ENCODE assay signal across 8 mouse cellular contexts in genomic region chr1:74389831-74390286, GRCm38 (mm10). TPM values are rescaled to one million over a fixed set of nuclear protein-coding genes. Genes with fewer than 3 reads are reported as not detected.
A peak's percentile ranks its signal among the peaks of the same experiment; 100 is the strongest.
DNase-seq lines count a peak whose midpoint lies in the region; ATAC-seq and TF ChIP-seq lines count a peak whose summit lies in the region.

No protein-coding gene starts in this region.

- WGBS in forebrain, embryonic 11.5 days, result 3% methylated on average over 29 of the region's 29 CpGs
- 5% methylated on average over 29 of the region's 29 CpGs for WGBS in hindbrain, embryonic 16.5 days
- whole genome bisulfite sequencing in liver, postnatal 0 days (ENCODE audit: insufficient replicate concordance), result 5% methylated on average over 29 of the region's 29 CpGs

- H3K4me3 ChIP-seq in forebrain, embryonic 11.5 days (ENCODE audit: low read depth, low read length), result peak overlapping the region; percentile 14; the same call in 1 of the 2 replicates
- peak overlapping the region; percentile 18 for H3K4me3 ChIP-seq in hindbrain, embryonic 16.5 days (ENCODE audit: low read length)
- H3K4me3 ChIP-seq in liver, postnatal 0 days (ENCODE audit: low read depth, low read length), result peak overlapping the region; percentile 30; the same call in 1 of the 2 replicates

- TF ChIP-seq CTCF in liver, postnatal 0 days (IDR thresholded peaks at IDR 0.05; ENCODE audit: low read depth), result no peak

- peaks cover 2% of the 10 kb centered on the region; the same call in 1 of the 2 replicates for H3K27me3 ChIP-seq in forebrain, embryonic 11.5 days (ENCODE audit: control insufficient read depth, insufficient read depth, low read length)
- H3K27me3 ChIP-seq in hindbrain, embryonic 16.5 days (replicated peaks; ENCODE audit: control insufficient read depth, insufficient read depth, low read length), result peaks cover 6% of the 10 kb centered on the region; the same call in 1 of the 2 replicates
- H3K27me3 ChIP-seq in liver, postnatal 0 days (ENCODE audit: insufficient read depth, low read length), result no peaks in the 10 kb centered on the region

- H3K4me2 ChIP-seq in forebrain, embryonic 11.5 days (ENCODE audit: low read depth, low read length, severe bottlenecking), result peak overlapping the region; percentile 40
- peak overlapping the region; percentile 47 for H3K4me2 ChIP-seq in hindbrain, embryonic 16.5 days (ENCODE audit: low read length)
- peak overlapping the region; percentile 93 for H3K4me2 ChIP-seq in liver, postnatal 0 days (ENCODE audit: low read depth, low read length)

- peaks cover 16% of the 10 kb centered on the region for H3K4me1 ChIP-seq in forebrain, embryonic 11.5 days (replicated peaks; ENCODE audit: control insufficient read depth, insufficient read depth, low read length)
- H3K4me1 ChIP-seq in hindbrain, embryonic 16.5 days (ENCODE audit: control insufficient read depth, insufficient read depth, low read depth, low read length), result peaks cover 26% of the 10 kb centered on the region
- peaks cover 46% of the 10 kb centered on the region for H3K4me1 ChIP-seq in liver, postnatal 0 days (ENCODE audit: insufficient read depth)

- TF ChIP-seq EP300 in liver, postnatal 0 days (IDR thresholded peaks at IDR 0.05; ENCODE audit: low read depth), result no peak

- DNase-seq in urinary bladder, postnatal 14 days (ENCODE audit: low spot score), result peak; percentile 47
- DNase-seq in urinary bladder, postnatal 4 days (ENCODE audit: low spot score in 2 of 2), result no peak
- DNase-seq in forebrain, embryonic 11.5 days (ENCODE audit: low spot score), result no peak
- DNase-seq in liver, postnatal 0 days, result peak; percentile 60
- DNase-seq in left cerebral cortex, adult 8-10 months (ENCODE audit: low spot score in 2 of 2), result no peak
- no peak for DNase-seq in cerebellum, postnatal 25 days

- ATAC-seq in forebrain, embryonic 11.5 days (replicated peaks; ENCODE audit: low FRiP score), result no peak
- ATAC-seq in hindbrain, embryonic 16.5 days, result no peak
- ATAC-seq in liver, postnatal 0 days, result no peak
- peak; percentile 36 for ATAC-seq in neutrophil, adult 5-6 weeks (ENCODE audit: extremely low read depth, insufficient number of reproducible peaks, low FRiP score, poor library complexity, severe bottlenecking)

- peak overlapping the region; percentile 29 for H3K9ac ChIP-seq in forebrain, embryonic 11.5 days (ENCODE audit: low read length)
- H3K9ac ChIP-seq in hindbrain, embryonic 16.5 days (ENCODE audit: low read depth, low read length), result peak overlapping the region; percentile 0; the same call in 1 of the 2 replicates
- H3K9ac ChIP-seq in liver, postnatal 0 days (replicated peaks), result peak overlapping the region; percentile 50

- no peaks in the 10 kb centered on the region for H3K9me3 ChIP-seq in forebrain, embryonic 11.5 days (ENCODE audit: control insufficient read depth, low read length)
- H3K9me3 ChIP-seq in hindbrain, embryonic 16.5 days (ENCODE audit: control insufficient read depth, low read length), result no peaks in the 10 kb centered on the region
- H3K9me3 ChIP-seq in liver, postnatal 0 days (ENCODE audit: low read length), result no peaks in the 10 kb centered on the region

- peaks cover 7% of the 10 kb centered on the region for H3K36me3 ChIP-seq in forebrain, embryonic 11.5 days (ENCODE audit: control insufficient read depth, insufficient read depth, low read length)
- H3K36me3 ChIP-seq in hindbrain, embryonic 16.5 days (ENCODE audit: control insufficient read depth, insufficient read depth, low read length), result peaks cover 3% of the 10 kb centered on the region; the same call in 1 of the 2 replicates
- peaks cover 16% of the 10 kb centered on the region for H3K36me3 ChIP-seq in liver, postnatal 0 days (replicated peaks; ENCODE audit: insufficient read depth, low read length)

- no peak overlapping the region for H3K27ac ChIP-seq in forebrain, embryonic 11.5 days (ENCODE audit: low read depth, low read length)
- no peak overlapping the region for H3K27ac ChIP-seq in hindbrain, embryonic 16.5 days (ENCODE audit: low read depth, low read length)
- H3K27ac ChIP-seq in liver, postnatal 0 days (ENCODE audit: low read depth), result peak overlapping the region; percentile 100

RNA-seq across cellular contexts. Expression of gene Ctdsp1, which starts 1.4 kb away (rescaled TPM):
- 45.7 and 46.9 TPM in 2 replicates for polyA plus RNA-seq in forebrain, embryonic 11.5 days (2014; fragmentation: Nextera tagmentation; extraction: Ambion mirVana)
- polyA plus RNA-seq in hindbrain, embryonic 16.5 days (2015; fragmentation: Nextera tagmentation; extraction: Ambion mirVana), result 19.0 and 20.0 TPM in 2 replicates
- 40.0 and 40.4 TPM in 2 replicates for polyA plus RNA-seq in liver, postnatal 0 days (2015; fragmentation: Nextera tagmentation; extraction: Ambion mirVana)
- total RNA-seq in neutrophil, adult 5-6 weeks (2017), result 66.9 and 67.8 TPM in 2 replicates
- total RNA-seq in left cerebral cortex, adult 8-10 months (2022), result 10 to 100 TPM; 27.2 to 33.7 (median 29.5) TPM

RNA-seq across cellular contexts. Expression of gene Slc11a1, which starts 14.9 kb away (rescaled TPM):
- 1.0 and 1.9 TPM in 2 replicates for polyA plus RNA-seq in forebrain, embryonic 11.5 days (2014; fragmentation: Nextera tagmentation; extraction: Ambion mirVana)
- polyA plus RNA-seq in hindbrain, embryonic 16.5 days (2015; fragmentation: Nextera tagmentation; extraction: Ambion mirVana), result 2.6 and 3.3 TPM in 2 replicates
- 12.8 and 15.1 TPM in 2 replicates for polyA plus RNA-seq in liver, postnatal 0 days (2015; fragmentation: Nextera tagmentation; extraction: Ambion mirVana)
- total RNA-seq in neutrophil, adult 5-6 weeks (2017), result 148 and 164 TPM in 2 replicates
- 10 to 100 TPM in 2 of 4 experiments, 1 to 10 TPM in 2; 3.8 to 35.1 (median 15.5) TPM for total RNA-seq in left cerebral cortex, adult 8-10 months (2022)

RNA-seq across cellular contexts. Expression of gene Vil1, which starts 19.3 kb away (rescaled TPM):
- polyA plus RNA-seq in forebrain, embryonic 11.5 days (2014; fragmentation: Nextera tagmentation; extraction: Ambion mirVana), result 0.13 and 0.21 TPM in 2 replicates
- polyA plus RNA-seq in hindbrain, embryonic 16.5 days (2015; fragmentation: Nextera tagmentation; extraction: Ambion mirVana), result 0.19 and 0.22 TPM in 2 replicates
- polyA plus RNA-seq in liver, postnatal 0 days (2015; fragmentation: Nextera tagmentation; extraction: Ambion mirVana), result 0.13 and 0.19 TPM in 2 replicates
- total RNA-seq in neutrophil, adult 5-6 weeks (2017), result not detected in 2 replicates
- total RNA-seq in left cerebral cortex, adult 8-10 months (2022), result under 1 TPM; 0.57 to 0.74 (median 0.64) TPM

RNA-seq across cellular contexts. Expression of gene Catip, which starts 28.0 kb away (rescaled TPM):
- polyA plus RNA-seq in forebrain, embryonic 11.5 days (2014; fragmentation: Nextera tagmentation; extraction: Ambion mirVana), result 0.52 TPM in 1 of 2 replicates, not detected in the other
- 2.2 and 2.8 TPM in 2 replicates for polyA plus RNA-seq in hindbrain, embryonic 16.5 days (2015; fragmentation: Nextera tagmentation; extraction: Ambion mirVana)
- polyA plus RNA-seq in liver, postnatal 0 days (2015; fragmentation: Nextera tagmentation; extraction: Ambion mirVana), result 0.11 TPM in 1 of 2 replicates, not detected in the other
- total RNA-seq in neutrophil, adult 5-6 weeks (2017), result 0.86 TPM in 1 of 2 replicates, not detected in the other
- total RNA-seq in left cerebral cortex, adult 8-10 months (2022), result 1 to 10 TPM; 1.4 to 2.5 (median 1.8) TPM

Comparison
In these comparisons a context has a peak if more than half of its experiments do, and no peak if none do; other contexts are left out.
1. DNase-seq: peak in urinary bladder, postnatal 14 days (single experiment) and liver, postnatal 0 days (single experiment); none in urinary bladder, postnatal 4 days (0 of 2), forebrain, embryonic 11.5 days (single experiment), left cerebral cortex, adult 8-10 months (0 of 2) and cerebellum, postnatal 25 days (0 of 2).
2. H3K4me2 ChIP-seq: peak in every context shown above with its lines; median percentile 93 in liver, postnatal 0 days; 47 in hindbrain, embryonic 16.5 days; 40 in forebrain, embryonic 11.5 days.
3. H3K9ac ChIP-seq: peak in every context shown above with its lines; median percentile 50 in liver, postnatal 0 days; 29 in forebrain, embryonic 11.5 days; 0 in hindbrain, embryonic 16.5 days.
4. Peak in every context shown above with its lines, with median percentiles within 50 percentile points of each other: H3K4me3 ChIP-seq.